Mouse (Mus musculus) adipocyte (in vitro differentiated cells): ENCODE results near the gene Acacb.

Source experiments
- DNase-seq: peaks from one replicate; pipeline ENCODE4 v3.0.0-alpha.2; 2016; ENCODE audit warnings: low spot score

Acacb gene

GRCm38 (mm10) chr5:114269499-114269898 lies 123.2 kb downstream of the Acacb start:
- DNase-seq: no peak

GRCm38 (mm10) chr5:114269984-114270383 lies 123.6 kb downstream of the Acacb start:
- peak; percentile 17 for DNase-seq

GRCm38 (mm10) chr5:114273693-114274402 lies 127.5 kb downstream of the Acacb start, which contains the start of gene Foxn4:
TSS of gene Foxn4 (minus strand) at chr5:114273807.
- DNase-seq: no peak

GRCm38 (mm10) chr5:114275339-114275738 lies 129.0 kb downstream of the Acacb start:
- DNase-seq: no peak

GRCm38 (mm10) chr5:114275991-114276390 lies 129.7 kb downstream of the Acacb start:
- no peak for DNase-seq

GRCm38 (mm10) chr5:114279382-114280143 lies 133.2 kb downstream of the Acacb start:
- DNase-seq: no peak

GRCm38 (mm10) chr5:114282346-114282745 lies 136.0 kb downstream of the Acacb start:
- DNase-seq: no peak

- no peak for DNase-seq
Measured at GRCm38 (mm10) chr5:114284604-114285397, 138.5 kb downstream of the Acacb start.

- no peak for DNase-seq
Measured at GRCm38 (mm10) chr5:114285398-114285700, 139.0 kb downstream of the Acacb start.

GRCm38 (mm10) chr5:114286102-114286501 lies 139.8 kb downstream of the Acacb start:
- no peak for DNase-seq

- DNase-seq: no peak
Measured at GRCm38 (mm10) chr5:114286872-114287571, 140.7 kb downstream of the Acacb start.

- no peak for DNase-seq
Measured at GRCm38 (mm10) chr5:114288396-114288795, 142.1 kb downstream of the Acacb start.

GRCm38 (mm10) chr5:114288874-114289273 lies 142.5 kb downstream of the Acacb start, which contains the start of gene Myo1h:
TSS of gene Myo1h (plus strand) at chr5:114289166.
- DNase-seq: no peak

GRCm38 (mm10) chr5:114290004-114290403 lies 143.7 kb downstream of the Acacb start:
- no peak for DNase-seq

- no peak for DNase-seq
Measured at GRCm38 (mm10) chr5:114296693-114297631, 150.6 kb downstream of the Acacb start.

GRCm38 (mm10) chr5:114298212-114298894 lies 152.0 kb downstream of the Acacb start:
- DNase-seq: no peak

- DNase-seq: no peak
Measured at GRCm38 (mm10) chr5:114299156-114299855, 153.0 kb downstream of the Acacb start.

- no peak for DNase-seq
Measured at GRCm38 (mm10) chr5:114299883-114300610, 153.7 kb downstream of the Acacb start.
